Mouse (Mus musculus) erythroblast, embryonic 14.5 days (primary cell): ENCODE measurements around the gene Tdrd9.

Experiments
- GATA1 ChIP-seq: IDR thresholded peaks from 2 replicates; pipeline ENCODE4 v1.6.1; 2012; ENCODE audit warnings: low read length, inconsistent platforms, mixed read lengths
- TAL1 ChIP-seq: IDR thresholded peaks from 3 replicates; pipeline ENCODE4 v1.6.1; 2012; ENCODE audit warnings: low read length, inconsistent platforms, mixed read lengths

DNA sequence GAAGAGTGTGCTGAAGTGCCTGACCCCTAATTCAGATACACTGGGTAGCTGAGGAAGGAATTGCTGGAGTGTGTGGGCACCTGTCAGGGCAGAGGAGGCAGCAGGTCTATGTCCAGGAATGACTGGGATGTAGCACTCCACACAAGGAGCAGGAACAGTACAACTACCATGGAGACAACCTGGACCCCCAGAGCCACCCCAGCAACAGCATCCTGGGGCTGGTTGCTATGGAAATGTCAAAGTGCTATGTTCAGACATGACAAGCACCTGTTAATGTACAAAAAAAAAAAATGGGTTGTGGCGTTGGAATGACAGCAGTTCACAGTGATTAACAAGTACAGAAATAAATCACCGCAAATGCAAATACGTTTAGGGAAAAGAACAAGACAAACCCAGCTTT is 114.9 kb downstream of the Tdrd9 start:
- no peak for TF ChIP-seq GATA1
- no peak for TF ChIP-seq TAL1
